Mouse (Mus musculus) gastrocnemius, postnatal 36 days (tissue): ENCODE results near the gene Gm11568. TPM values are rescaled to one million over a fixed set of nuclear protein-coding genes. Genes with fewer than 3 reads are reported as not detected.
"Not testable (repeated sequence)": the region's sequence is repeated elsewhere in the genome, so short reads cannot be mapped to it uniquely, and the experiment has no call there.

ENCODE experiments used
- DNase-seq, 2 experiments: peaks; one replicate each; pipeline ENCODE4 v3.0.0; 2022
- intact Hi-C: fragments of 180-260 bp; cut with DNase I; formaldehyde crosslinking; loops from one replicate; pipeline ENCODE4 v1.15.1; 2025
- long read RNA-seq, 2 experiments: library from polyadenylated mRNA; stranded (forward); transcript quantifications; one replicate each; pipeline ENCODE4 v2.0.0; 2021
- total RNA-seq, 2 experiments: library from RNA; stranded (reverse); gene quantifications; 2 replicates each; pipeline ENCODE4 v1.2.3; 2021

Gene Gm11568
- total RNA-seq = not detected
- long read RNA-seq, experiment 1 = 0 reads
- long read RNA-seq, experiment 2 = 0 reads

DNA sequence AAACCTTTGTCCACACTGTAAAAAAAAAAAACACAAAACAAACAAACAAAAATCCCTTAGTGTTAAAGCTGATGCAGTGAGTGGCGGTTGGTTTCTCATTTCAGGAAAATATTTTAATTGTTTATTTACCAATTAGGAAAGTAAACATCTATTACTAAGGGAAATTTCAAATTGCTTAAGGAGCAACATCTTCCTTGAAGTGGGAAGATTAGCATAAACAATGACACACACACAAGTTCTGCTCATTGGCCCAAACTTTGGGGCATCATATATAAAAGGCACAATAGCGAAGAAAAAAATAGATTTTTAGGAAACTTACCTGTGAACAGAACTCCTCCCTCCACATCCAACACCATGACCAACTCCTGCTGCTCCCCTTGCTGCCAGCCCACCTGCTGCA is at the start of gene Gm11568:
Gm11568 (plus strand) TSS at position 301 of the 400 bp plus-strand sequence.
- intact Hi-C loops = no loop called here

DNA sequence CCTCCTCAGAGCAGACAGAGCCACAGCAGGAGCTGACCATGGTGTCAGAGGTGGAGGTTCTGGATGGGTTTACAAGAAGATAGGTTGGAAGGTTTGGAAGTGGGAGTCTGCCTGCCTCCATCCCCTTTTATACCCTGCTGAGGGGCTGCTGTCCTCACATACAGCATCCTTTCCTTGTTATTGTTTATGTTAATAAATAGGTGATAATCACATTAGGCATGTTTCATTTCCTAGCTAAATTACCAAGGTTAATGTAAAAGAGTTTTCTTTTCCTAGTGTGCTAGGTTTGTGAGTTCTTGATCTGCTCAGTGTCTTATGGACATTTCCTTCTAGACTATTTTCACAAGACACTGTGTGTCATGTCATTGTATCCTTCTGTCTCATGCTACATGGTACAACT is 47.9 kb upstream of the Gm11568 start, which contains the start of gene Krtap4-13:
Krtap4-13 (minus strand) TSS at position 101 of the 400 bp plus-strand sequence.
- DNase-seq, intact Hi-C loops: not testable (repeated sequence)

More for the DNA sequence above, at the start of gene Gm11568:
- DNase-seq = no peak

DNA sequence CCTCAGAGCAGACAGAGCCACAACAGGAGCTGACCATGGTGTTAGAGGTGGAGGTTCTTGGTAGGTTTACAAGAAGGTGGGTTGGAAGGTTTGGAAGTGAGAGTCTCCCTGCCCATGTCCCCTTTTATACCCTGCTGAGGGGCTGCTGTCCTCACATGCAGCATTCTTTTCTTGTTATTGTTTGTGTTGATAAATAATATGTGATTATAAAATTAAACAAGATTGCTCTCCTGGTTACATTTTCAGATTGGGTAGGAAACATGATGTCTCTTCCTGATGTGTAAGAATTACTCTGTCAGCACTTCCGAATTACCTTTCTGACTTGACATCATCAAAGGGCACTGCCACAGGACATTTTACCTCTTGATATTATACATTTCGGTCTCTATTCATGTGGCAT is 42.2 kb upstream of the Gm11568 start, which contains the start of gene Gm11564:
Gm11564 (minus strand) TSS at position 101 of the 400 bp plus-strand sequence.
- intact Hi-C loops = not testable (repeated sequence)

DNA sequence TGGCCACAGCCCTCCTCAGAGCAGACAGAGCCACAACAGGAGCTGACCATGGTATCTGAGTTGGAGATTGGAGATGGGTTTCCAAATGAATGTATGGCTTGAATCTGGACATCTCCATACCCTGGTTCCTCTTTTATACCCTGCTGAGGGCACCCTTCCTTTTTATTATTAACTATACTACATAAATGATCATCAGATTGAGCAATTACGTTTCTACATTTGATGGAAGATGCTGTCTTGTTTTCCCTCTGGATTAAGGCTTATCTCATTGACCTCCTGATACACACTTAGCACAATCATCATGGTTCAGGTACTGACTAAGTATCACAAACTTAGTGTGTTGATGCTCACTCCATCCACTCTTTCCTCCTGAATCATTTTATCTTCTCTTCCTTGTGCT is 19.8 kb upstream of the Gm11568 start, which contains the start of gene 2300003K06Rik:
2300003K06Rik (minus strand) TSS at position 101 of the 400 bp plus-strand sequence.
- no peak for DNase-seq
- intact Hi-C loops = no loop called here

More for the DNA sequence above, 42.2 kb upstream of the Gm11568 start, which contains the start of gene Gm11564:
- DNase-seq = not testable (repeated sequence)

DNA sequence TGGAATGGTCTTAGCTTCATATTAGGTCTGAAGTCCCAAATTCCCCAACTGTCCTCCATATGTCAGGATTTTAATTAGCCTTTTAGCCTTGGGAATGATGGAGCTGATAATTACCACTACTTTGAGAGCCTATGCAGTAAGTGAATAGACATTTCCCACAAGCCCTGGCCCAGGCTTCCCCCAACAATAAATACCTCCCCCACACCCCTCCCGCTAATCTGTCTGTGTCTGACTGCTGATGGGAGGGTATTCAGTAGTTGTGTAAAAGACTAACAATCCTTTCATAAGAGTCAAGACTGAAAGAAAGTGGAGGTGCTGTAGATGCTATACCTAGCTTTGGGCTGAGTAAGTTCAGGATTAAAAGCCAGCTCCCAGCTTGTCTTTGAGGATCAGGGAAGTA is 15.5 kb upstream of the Gm11568 start:
- intact Hi-C loops = no loop called here
- no peak for DNase-seq

DNA sequence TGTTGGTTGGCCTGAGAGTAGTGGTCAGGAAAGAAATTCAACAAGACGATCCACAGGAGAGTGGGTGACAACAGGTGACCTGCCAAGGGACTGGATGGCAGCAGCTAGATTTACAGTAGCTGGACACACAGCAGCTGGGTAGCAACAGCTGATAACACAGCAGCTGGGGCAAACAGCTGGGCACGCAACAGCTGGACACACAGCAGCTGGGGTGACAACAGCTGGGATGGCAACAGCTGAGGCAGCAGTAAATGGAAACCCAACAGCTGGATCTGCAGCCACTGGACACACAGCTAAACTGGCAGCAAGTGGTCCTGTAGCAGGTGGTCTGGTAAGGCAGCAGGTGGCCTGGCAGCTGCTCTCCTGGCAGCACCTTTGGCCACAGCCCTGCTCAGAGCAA is 11.0 kb upstream of the Gm11568 start:
- intact Hi-C loops = no loop called here
- no peak for DNase-seq

DNA sequence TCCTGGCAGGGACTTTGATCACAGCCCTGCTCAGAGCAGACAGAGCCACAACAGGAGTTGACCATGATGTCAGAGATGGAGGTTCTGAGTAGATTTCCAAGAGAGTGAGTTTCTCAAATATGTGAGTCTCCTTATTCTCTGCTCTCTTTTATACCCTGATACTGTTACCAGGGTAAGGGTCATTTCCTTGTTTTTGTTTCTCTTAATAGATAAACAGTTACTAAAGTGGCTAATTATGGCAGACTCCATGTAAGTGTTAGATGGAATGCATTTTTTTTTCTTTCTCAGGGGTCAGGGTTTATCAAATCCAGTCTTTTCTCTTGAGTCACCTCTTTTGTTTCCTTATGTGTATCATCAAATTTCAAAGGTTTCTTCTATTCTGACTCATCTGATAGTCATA is 6.2 kb upstream of the Gm11568 start, which contains the start of gene Krtap4-16:
Krtap4-16 (minus strand) TSS at position 101 of the 400 bp plus-strand sequence.
- DNase-seq = no peak
- intact Hi-C loops = no loop called here

DNA sequence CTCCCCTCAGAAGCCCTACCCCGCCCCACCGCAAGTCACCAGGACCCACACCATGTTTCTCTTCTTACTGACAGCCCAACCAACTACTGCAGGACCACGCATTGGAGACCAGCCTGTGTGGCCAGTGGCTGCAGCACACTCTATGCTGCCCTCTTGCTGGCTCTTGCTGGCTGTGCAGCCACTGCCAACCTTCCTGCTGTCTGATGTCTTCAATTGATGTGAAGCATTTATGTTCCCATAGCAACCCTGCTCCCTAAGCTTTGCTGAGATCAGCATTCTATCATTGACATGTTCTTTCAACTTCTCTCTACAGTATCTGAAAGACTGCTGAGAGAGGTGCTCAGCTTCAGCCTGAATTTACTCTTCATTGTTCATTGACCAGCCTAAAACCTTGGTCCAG is 3.6 kb upstream of the Gm11568 start:
- no peak for DNase-seq
- intact Hi-C loops = no loop called here

DNA sequence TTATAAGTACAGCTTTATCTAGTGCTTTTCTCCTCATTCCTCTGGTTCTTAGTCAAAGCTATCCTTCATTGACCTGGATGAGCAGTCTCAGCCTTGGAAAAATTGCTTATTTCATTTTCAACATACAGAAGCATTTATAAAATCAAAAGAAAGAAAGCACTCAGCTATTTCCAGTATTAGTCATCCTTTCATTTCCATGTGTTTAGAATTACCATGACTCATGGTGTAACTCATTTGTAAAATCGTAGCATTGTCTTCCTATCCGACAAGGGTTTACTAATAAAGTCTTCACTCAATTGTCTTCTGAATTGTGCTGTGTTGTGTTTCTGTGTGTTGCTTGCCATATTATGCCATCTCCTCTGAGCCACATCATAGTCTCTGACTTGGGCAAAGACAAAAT is 1.0 kb downstream of the Gm11568 start:
- intact Hi-C loops = no loop called here
- DNase-seq = no peak

DNA sequence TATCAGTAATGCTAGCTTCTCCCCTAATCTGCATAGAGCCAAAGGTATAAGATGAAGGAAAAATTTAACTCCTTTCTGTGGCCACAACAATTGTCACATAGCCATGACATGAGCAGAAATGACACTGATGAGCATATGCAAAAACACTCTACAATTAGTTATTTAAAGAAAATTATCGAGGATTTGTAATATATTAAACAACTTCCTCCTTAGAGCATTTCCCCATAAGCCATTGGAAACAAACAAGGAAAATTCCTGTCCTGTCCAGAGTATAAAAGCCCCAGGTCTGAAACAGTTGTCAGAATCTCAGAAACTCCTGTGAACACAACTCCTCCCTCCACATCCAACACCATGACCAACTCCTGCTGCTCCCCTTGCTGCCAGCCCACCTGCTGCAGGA is 6.5 kb downstream of the Gm11568 start, which contains the start of gene Gm11559:
Gm11559 (plus strand) TSS at position 301 of the 400 bp plus-strand sequence.
- intact Hi-C loops, DNase-seq: not testable (repeated sequence)

DNA sequence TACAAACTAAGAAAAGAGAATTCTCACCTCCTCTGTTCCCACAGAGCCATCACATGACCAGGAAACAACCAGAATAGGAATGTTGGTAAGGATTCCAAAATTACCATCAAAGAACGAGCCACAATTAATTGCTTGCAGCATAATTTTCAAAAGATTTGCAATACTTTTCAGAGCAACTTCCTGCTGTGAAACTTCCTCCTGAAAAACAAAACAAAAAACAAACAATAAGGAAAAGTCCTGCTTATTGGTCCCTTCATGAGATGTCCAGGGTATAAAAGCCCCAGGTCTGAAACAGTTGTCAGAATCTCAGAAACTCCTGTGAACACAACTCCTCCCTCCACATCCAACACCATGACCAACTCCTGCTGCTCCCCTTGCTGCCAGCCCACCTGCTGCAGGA is 15.4 kb downstream of the Gm11568 start, which contains the start of gene Krtap9-1:
Krtap9-1 (plus strand) TSS at position 301 of the 400 bp plus-strand sequence.
- intact Hi-C loops, DNase-seq: not testable (repeated sequence)

DNA sequence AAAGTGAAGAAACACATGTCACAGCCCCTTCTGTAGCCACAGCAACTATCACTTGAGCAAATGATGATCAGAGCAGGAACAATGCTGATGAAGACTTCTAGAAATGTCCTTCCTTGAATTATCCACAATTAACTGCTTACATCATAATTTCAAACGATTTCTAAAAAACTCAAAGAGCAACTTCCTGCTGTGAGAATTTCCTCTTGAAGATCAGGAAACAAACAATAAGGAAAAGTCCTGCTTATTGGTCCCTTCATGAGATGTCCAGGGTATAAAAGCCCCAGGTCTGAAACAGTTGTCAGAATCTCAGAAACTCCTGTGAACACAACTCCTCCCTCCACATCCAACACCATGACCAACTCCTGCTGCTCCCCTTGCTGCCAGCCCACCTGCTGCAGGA is 21.2 kb downstream of the Gm11568 start, which contains the start of gene Gm11567:
Gm11567 (plus strand) TSS at position 301 of the 400 bp plus-strand sequence.
- intact Hi-C loops, DNase-seq: not testable (repeated sequence)

DNA sequence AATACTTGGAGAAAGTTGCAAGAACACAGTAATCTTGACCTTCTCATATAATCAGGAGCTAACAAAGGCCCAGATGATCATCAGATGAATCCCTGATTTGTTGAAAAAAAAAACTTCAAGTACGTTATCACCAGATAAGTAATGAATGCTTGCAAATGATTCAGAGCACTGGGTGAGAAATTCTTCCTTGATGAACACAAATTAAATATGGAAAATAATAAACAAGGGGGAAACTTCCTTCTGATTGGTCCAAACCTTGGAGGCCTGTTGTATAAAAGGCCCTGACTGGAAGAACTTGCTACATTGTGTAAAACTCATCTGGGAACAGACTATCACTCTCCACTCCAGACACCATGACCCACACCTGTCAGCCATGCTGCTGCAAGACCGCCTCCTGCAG is 49.9 kb downstream of the Gm11568 start, which contains the start of gene Krtap31-1:
Krtap31-1 (plus strand) TSS at position 301 of the 400 bp plus-strand sequence.
- intact Hi-C loops = no loop called here
- DNase-seq = no peak

Other genes starting within 250 kb of the Gm11568 start
- not detected for gene Gm11937, start 247.7 kb upstream of the Gm11568 start, total RNA-seq
- gene Krtap2-4, start 243.1 kb upstream of the Gm11568 start, total RNA-seq = not detected
- not detected for gene Gm11562, start 237.5 kb upstream of the Gm11568 start, total RNA-seq
- not detected for gene Krtap4-1, start 229.7 kb upstream of the Gm11568 start, total RNA-seq
- gene Krtap4-2, start 222.8 kb upstream of the Gm11568 start, total RNA-seq = not detected
- not detected for gene Krtap4-7, start 213.8 kb upstream of the Gm11568 start, total RNA-seq
- gene Gm11555, start 207.7 kb upstream of the Gm11568 start, total RNA-seq = not detected
- not detected for gene Gm11563, start 199.0 kb upstream of the Gm11568 start, total RNA-seq
- not detected for gene Krtap4-6, start 192.0 kb upstream of the Gm11568 start, total RNA-seq
- gene Gm14190, start 167.2 kb upstream of the Gm11568 start, total RNA-seq = not detected
- gene Gm14180, start 123.6 kb upstream of the Gm11568 start, total RNA-seq = not detected
- gene Gm11595, start 85.0 kb upstream of the Gm11568 start, total RNA-seq = not detected
- not detected for gene Krtap4-8, start 77.2 kb upstream of the Gm11568 start, total RNA-seq
- not detected for gene Krtap4-9, start 72.7 kb upstream of the Gm11568 start, total RNA-seq
- gene Gm11596, start 64.5 kb upstream of the Gm11568 start, total RNA-seq = not detected
- not detected for gene Gm11569, start 59.0 kb upstream of the Gm11568 start, total RNA-seq
- not detected for gene Gm11554, start 53.5 kb upstream of the Gm11568 start, total RNA-seq
- gene Krtap4-13, start 48.0 kb upstream of the Gm11568 start, total RNA-seq = not detected
- not detected for gene Gm11564, start 42.3 kb upstream of the Gm11568 start, total RNA-seq
- not detected for gene 2300003K06Rik, start 19.9 kb upstream of the Gm11568 start, total RNA-seq
- not detected for gene Krtap4-16, start 6.3 kb upstream of the Gm11568 start, total RNA-seq
- gene Gm11559, start 6.6 kb downstream of the Gm11568 start, total RNA-seq = not detected
- not detected for gene Krtap9-1, start 15.5 kb downstream of the Gm11568 start, total RNA-seq
- not detected for gene Gm11567, start 21.3 kb downstream of the Gm11568 start, total RNA-seq
- gene Krtap31-1, start 50.0 kb downstream of the Gm11568 start, total RNA-seq = not detected
- not detected for gene Gm11565, start 56.8 kb downstream of the Gm11568 start, total RNA-seq
- not detected for gene Krtap31-2, start 78.4 kb downstream of the Gm11568 start, total RNA-seq
- gene Krtap9-5, start 90.6 kb downstream of the Gm11568 start, total RNA-seq = not detected
- gene Krtap29-1, start 121.1 kb downstream of the Gm11568 start, total RNA-seq = not detected
- not detected for gene Krtap16-1, start 128.7 kb downstream of the Gm11568 start, total RNA-seq
- gene Krtap17-1, start 136.1 kb downstream of the Gm11568 start, total RNA-seq = not detected
- not detected for gene Krt33a, start 158.3 kb downstream of the Gm11568 start, total RNA-seq
- gene Krt33b, start 172.0 kb downstream of the Gm11568 start, total RNA-seq = not detected
- gene Krt34, start 183.6 kb downstream of the Gm11568 start, total RNA-seq = not detected
- not detected for gene Krt31, start 192.6 kb downstream of the Gm11568 start, total RNA-seq
- gene Krt32, start 230.3 kb downstream of the Gm11568 start, total RNA-seq = not detected
- gene Krt35, start 238.3 kb downstream of the Gm11568 start, total RNA-seq = not detected
- gene Krt36, start 247.7 kb downstream of the Gm11568 start, total RNA-seq = not detected